Mouse (Mus musculus): ENCODE data around the gene Pm20d1. TPM values are rescaled to one million over a fixed set of nuclear protein-coding genes. Genes with fewer than 3 reads are reported as not detected.

Pm20d1 gene
- polyA plus RNA-seq, 1 experiment from 2014 or later = 1.7 TPM

GRCm38 (mm10) chr1:131828297-131829126, 31.3 kb downstream of the Pm20d1 start:
- Histone ChIP-seq H3K4me2 (peak overlapping the region; percentile 93), H3K27ac (ENCODE audit: poor library complexity, severe bottlenecking) (peak overlapping the region; percentile 83), H3K9ac (peak overlapping the region; percentile 86), H3K27me3 (replicated peaks) (no peaks in the 10 kb centered on the region), H3K36me3 (peaks cover 27% of the 10 kb centered on the region), H3K4me3 (peak overlapping the region; percentile 82), H3K4me1 (replicated peaks) (peaks cover 33% of the 10 kb centered on the region), H3K9me3 (replicated peaks) (no peaks in the 10 kb centered on the region)
- peak; percentile 70 for ATAC-seq (ENCODE audit: insufficient number of reproducible peaks, low FRiP score)
- WGBS = 2% methylated on average over 22 of the region's 22 CpGs

DNA sequence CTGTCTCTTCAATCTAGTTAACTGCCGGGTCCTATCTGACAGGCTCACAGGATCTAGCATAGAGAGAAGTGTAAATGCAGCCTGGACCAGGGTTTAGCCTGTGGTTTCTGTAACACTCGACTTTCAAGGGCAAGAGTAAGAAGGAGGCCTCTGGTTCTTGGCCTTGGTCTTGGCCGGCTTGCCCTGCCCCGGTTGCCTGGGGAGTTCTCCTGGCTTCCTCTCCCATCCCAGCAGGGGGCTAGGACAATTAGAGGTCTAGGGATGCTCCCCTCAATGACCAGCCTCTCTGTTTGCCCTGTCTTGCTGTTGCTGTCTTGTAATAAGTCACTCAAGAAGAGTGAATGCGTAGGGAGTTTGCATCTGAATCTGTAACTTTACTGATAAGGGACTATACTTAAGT, 32.1 kb downstream of the Pm20d1 start:
- Histone ChIP-seq H3K4me3 (peak overlapping the region; percentile 82), H3K4me1 (replicated peaks) (peaks cover 33% of the 10 kb centered on the region)
- ATAC-seq (ENCODE audit: insufficient number of reproducible peaks, low FRiP score) = no peak

DNA sequence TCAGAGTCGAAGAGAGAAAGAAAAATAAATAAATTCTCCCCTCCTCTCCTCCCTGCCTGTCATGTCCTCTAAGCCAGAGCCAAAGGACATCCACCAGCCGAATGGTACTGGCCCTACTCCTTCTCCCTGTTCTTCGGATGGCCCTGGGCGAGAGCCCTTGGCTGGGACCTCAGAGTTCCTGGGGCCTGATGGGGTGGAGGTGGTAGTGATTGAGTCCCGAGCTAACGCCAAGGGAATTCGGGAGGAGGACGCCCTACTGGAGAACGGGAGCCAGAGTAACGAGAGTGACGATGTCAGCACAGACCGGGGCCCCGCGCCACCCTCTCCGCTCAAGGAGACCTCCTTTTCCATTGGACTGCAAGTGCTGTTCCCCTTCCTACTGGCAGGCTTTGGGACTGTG, 33.4 kb downstream of the Pm20d1 start:
- H3K4me3 ChIP-seq = no peak overlapping the region
- no peaks in the 10 kb centered on the region for H3K27me3 ChIP-seq (replicated peaks)
- H3K4me2 ChIP-seq = no peak overlapping the region
- no peak overlapping the region for H3K27ac ChIP-seq (ENCODE audit: poor library complexity, severe bottlenecking)
- no peaks in the 10 kb centered on the region for H3K9me3 ChIP-seq (replicated peaks)
- WGBS = 83% methylated on average over 15 of the region's 15 CpGs
- H3K9ac ChIP-seq = no peak overlapping the region
- H3K4me1 ChIP-seq (replicated peaks) = peaks cover 33% of the 10 kb centered on the region
- peaks cover 38% of the 10 kb centered on the region for H3K36me3 ChIP-seq
- no peak for ATAC-seq (ENCODE audit: insufficient number of reproducible peaks, low FRiP score)

More for the DNA sequence above, 32.1 kb downstream of the Pm20d1 start:
- H3K27me3 ChIP-seq (replicated peaks) = no peaks in the 10 kb centered on the region
- peaks cover 33% of the 10 kb centered on the region for H3K36me3 ChIP-seq
- H3K27ac ChIP-seq (ENCODE audit: poor library complexity, severe bottlenecking) = no peak overlapping the region
- WGBS = 45% methylated on average over 5 of the region's 5 CpGs
- H3K4me2 ChIP-seq = peak overlapping the region; percentile 93
- H3K9me3 ChIP-seq (replicated peaks) = no peaks in the 10 kb centered on the region
- peak overlapping the region; percentile 57; the same call in 1 of the 2 replicates for H3K9ac ChIP-seq

DNA sequence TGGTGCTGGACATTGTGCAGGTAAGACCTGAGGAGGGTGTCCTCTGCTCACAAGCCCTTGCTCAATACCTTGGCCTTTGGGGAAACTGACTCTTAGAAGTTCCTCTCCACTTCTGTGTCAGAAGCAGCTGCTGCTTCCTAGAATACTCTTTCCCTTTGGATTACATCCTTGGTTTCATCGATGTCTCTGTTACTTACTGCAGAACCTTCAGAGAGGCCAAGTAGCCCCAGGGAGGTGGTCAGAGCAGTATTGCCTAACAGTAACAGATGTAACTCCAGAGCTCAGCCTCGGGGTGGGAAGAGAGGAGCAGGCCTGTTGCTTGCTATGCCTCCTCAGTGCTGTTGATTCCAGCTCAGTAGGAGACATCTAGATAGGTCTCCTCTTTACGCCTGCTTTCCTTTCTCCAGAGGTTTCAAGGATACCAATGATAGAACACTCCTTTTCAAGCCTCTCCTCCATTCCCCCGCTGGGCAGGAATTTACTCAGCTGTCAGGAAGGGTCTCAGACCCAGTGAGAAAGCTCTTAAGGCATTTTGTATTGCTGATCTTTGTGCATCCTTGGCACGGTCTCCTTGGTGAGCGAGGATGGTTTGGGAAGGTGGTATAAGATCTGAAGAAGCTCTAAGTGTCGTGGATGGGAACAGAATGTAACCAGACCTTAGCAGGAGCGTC, 33.9 kb downstream of the Pm20d1 start:
- 76% methylated on average over 8 of the region's 8 CpGs for WGBS
- Histone ChIP-seq H3K9me3 (replicated peaks) (no peaks in the 10 kb centered on the region), H3K4me2 (no peak overlapping the region), H3K27me3 (replicated peaks) (no peaks in the 10 kb centered on the region), H3K9ac (no peak overlapping the region), H3K36me3 (peaks cover 44% of the 10 kb centered on the region), H3K4me1 (replicated peaks) (peaks cover 33% of the 10 kb centered on the region), H3K4me3 (no peak overlapping the region), H3K27ac (ENCODE audit: poor library complexity, severe bottlenecking) (no peak overlapping the region)
- no peak for ATAC-seq (ENCODE audit: insufficient number of reproducible peaks, low FRiP score)

DNA sequence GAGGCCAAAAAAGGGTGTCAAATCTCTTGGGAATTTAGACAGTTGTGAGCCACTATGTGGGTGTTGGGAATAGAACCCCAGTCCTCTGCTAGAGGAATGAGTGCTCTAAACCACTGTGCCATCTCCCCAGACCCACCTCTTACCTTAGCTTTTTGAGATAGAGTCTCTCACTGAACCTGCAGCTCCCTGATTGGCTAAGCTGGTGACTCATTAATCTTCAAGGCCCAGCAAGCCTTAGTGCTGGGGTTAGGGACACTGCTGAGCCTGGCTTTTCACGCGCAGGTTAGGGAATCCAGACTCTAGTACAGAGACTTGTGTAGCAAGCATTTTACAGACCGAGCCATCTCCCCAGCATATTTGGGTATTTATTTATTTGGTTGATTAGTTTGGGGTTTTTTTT, 39.9 kb downstream of the Pm20d1 start:
- 74% methylated on average over 3 of the region's 3 CpGs for WGBS
- Histone ChIP-seq H3K4me3 (no peak overlapping the region), H3K9ac (no peak overlapping the region), H3K4me2 (no peak overlapping the region), H3K9me3 (replicated peaks) (no peaks in the 10 kb centered on the region), H3K36me3 (peaks cover 58% of the 10 kb centered on the region), H3K27ac (ENCODE audit: poor library complexity, severe bottlenecking) (no peak overlapping the region), H3K27me3 (replicated peaks) (no peaks in the 10 kb centered on the region), H3K4me1 (replicated peaks) (0 out of 2 replicates have a peak, but pooled peaks cover 18% of the 10 kb centered on the region)
- no peak for ATAC-seq (ENCODE audit: insufficient number of reproducible peaks, low FRiP score)

DNA sequence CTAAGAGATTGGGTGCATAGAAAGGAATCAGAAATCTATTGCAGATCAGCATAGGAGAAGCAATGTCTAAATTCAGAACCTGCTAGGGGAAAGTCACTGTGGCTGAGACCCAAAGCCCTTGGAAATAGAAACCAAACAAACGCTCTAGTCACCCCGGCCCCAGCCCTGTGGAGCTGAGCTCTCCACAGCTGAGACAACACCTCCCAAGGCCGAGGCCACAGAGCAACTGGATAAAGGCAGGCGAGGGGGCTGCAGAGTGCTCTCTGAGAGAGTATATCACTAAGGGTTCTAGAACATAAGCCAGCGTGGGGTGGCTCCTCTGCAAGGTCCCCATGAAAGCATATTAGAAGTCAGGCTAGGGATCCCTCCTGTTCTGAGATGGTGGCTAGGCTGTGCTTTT, 41.4 kb downstream of the Pm20d1 start:
- Histone ChIP-seq H3K4me2 (no peak overlapping the region), H3K4me3 (no peak overlapping the region), H3K27ac (ENCODE audit: poor library complexity, severe bottlenecking) (no peak overlapping the region), H3K27me3 (replicated peaks) (no peaks in the 10 kb centered on the region), H3K4me1 (replicated peaks) (0 out of 2 replicates have a peak, but pooled peaks cover 8% of the 10 kb centered on the region), H3K9me3 (replicated peaks) (no peaks in the 10 kb centered on the region), H3K36me3 (peaks cover 65% of the 10 kb centered on the region), H3K9ac (no peak overlapping the region)
- ATAC-seq (ENCODE audit: insufficient number of reproducible peaks, low FRiP score) = no peak
- WGBS = 63% methylated on average over 5 of the region's 5 CpGs

- WGBS = 36% methylated on average over 2 of the region's 2 CpGs
- H3K4me3 ChIP-seq = no peak overlapping the region
- no peak overlapping the region for H3K9ac ChIP-seq
- no peaks in the 10 kb centered on the region for H3K27me3 ChIP-seq (replicated peaks)
- peaks cover 66% of the 10 kb centered on the region for H3K36me3 ChIP-seq
- H3K4me2 ChIP-seq = no peak overlapping the region
- ATAC-seq (ENCODE audit: insufficient number of reproducible peaks, low FRiP score) = no peak
- H3K4me1 ChIP-seq (replicated peaks) = 0 out of 2 replicates have a peak, but pooled peaks cover 3% of the 10 kb centered on the region
- H3K9me3 ChIP-seq (replicated peaks) = no peaks in the 10 kb centered on the region
- H3K27ac ChIP-seq (ENCODE audit: poor library complexity, severe bottlenecking) = no peak overlapping the region
Observed at GRCm38 (mm10) chr1:131839279-131839678, 42.1 kb downstream of the Pm20d1 start.

- ATAC-seq (ENCODE audit: insufficient number of reproducible peaks, low FRiP score) = no peak
- Histone ChIP-seq H3K9ac (0 out of 2 replicates have a peak overlapping the region, but pooled peaks have one; percentile 13), H3K27ac (ENCODE audit: poor library complexity, severe bottlenecking) (no peak overlapping the region), H3K36me3 (peaks cover 81% of the 10 kb centered on the region), H3K4me3 (no peak overlapping the region), H3K4me1 (replicated peaks) (0 out of 2 replicates have a peak, but pooled peaks cover 3% of the 10 kb centered on the region), H3K27me3 (replicated peaks) (no peaks in the 10 kb centered on the region), H3K4me2 (no peak overlapping the region), H3K9me3 (replicated peaks) (no peaks in the 10 kb centered on the region)
- 74% methylated on average over 4 of the region's 4 CpGs for WGBS
Observed at GRCm38 (mm10) chr1:131842221-131842620, 45.0 kb downstream of the Pm20d1 start.

- Histone ChIP-seq H3K4me1 (replicated peaks) (0 out of 2 replicates have a peak, but pooled peaks cover 3% of the 10 kb centered on the region), H3K36me3 (peaks cover 88% of the 10 kb centered on the region)
- ATAC-seq (ENCODE audit: insufficient number of reproducible peaks, low FRiP score) = no peak
Observed at GRCm38 (mm10) chr1:131843758-131844157, 46.6 kb downstream of the Pm20d1 start.

DNA sequence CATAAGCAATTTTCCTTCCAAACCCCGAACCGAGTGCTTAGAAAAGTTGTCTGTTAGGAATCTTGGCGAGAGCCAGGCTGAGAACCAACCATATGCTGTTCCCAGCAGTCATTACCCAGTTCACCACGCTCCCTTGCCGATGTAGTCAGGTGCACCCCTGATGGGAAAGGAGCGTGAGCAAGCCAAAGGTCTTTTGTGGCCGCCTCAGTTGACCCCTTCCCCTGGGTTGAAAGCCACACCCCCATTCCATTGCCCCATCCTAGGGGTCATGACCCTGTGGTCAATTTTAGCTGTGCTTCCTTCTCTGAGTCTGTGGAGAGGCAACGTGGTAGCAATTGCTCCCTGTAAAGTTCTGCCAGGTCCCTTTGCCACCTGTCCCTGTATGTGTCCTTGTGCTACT, 47.7 kb downstream of the Pm20d1 start:
- Histone ChIP-seq H3K27me3 (replicated peaks) (no peaks in the 10 kb centered on the region), H3K27ac (ENCODE audit: poor library complexity, severe bottlenecking) (no peak overlapping the region), H3K36me3 (peaks cover 77% of the 10 kb centered on the region), H3K4me2 (no peak overlapping the region), H3K4me3 (no peak overlapping the region), H3K9ac (no peak overlapping the region), H3K9me3 (replicated peaks) (no peaks in the 10 kb centered on the region), H3K4me1 (replicated peaks) (0 out of 2 replicates have a peak, but pooled peaks cover 3% of the 10 kb centered on the region)
- 79% methylated on average over 8 of the region's 8 CpGs for WGBS
- ATAC-seq (ENCODE audit: insufficient number of reproducible peaks, low FRiP score) = no peak

More at GRCm38 (mm10) chr1:131843758-131844157, 46.6 kb downstream of the Pm20d1 start:
- Histone ChIP-seq H3K9ac (no peak overlapping the region), H3K27me3 (replicated peaks) (no peaks in the 10 kb centered on the region), H3K9me3 (replicated peaks) (no peaks in the 10 kb centered on the region), H3K4me2 (no peak overlapping the region), H3K27ac (ENCODE audit: poor library complexity, severe bottlenecking) (no peak overlapping the region), H3K4me3 (no peak overlapping the region)
- 91% methylated on average over 10 of the region's 10 CpGs for WGBS

DNA sequence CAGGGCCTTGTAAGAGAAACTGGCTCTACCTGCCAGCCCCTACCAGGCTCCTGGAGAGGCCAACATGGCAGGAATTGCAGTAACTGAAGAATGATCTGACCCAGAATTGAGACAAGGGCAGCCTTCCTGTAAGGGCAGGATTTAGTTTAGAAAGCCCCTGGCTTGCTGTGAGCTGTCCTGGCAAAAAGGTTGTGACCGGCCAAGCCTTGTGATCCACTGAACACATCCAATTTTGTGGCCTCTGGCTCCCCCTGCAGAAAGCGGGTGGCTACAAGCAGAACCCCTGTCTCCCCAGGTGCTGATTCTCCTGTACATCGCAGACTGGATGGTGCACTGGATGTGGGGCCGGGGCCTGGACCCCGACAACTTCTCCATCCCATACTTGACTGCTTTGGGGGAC, 49.1 kb downstream of the Pm20d1 start:
- Histone ChIP-seq H3K4me2 (no peak overlapping the region), H3K27me3 (replicated peaks) (no peaks in the 10 kb centered on the region), H3K9ac (no peak overlapping the region), H3K27ac (ENCODE audit: poor library complexity, severe bottlenecking) (no peak overlapping the region), H3K4me1 (replicated peaks) (0 out of 2 replicates have a peak, but pooled peaks cover 3% of the 10 kb centered on the region), H3K4me3 (no peak overlapping the region), H3K9me3 (replicated peaks) (no peaks in the 10 kb centered on the region), H3K36me3 (peaks cover 63% of the 10 kb centered on the region)
- WGBS = 65% methylated on average over 5 of the region's 5 CpGs
- no peak for ATAC-seq (ENCODE audit: insufficient number of reproducible peaks, low FRiP score)

Data from heart, embryonic 12.5 days (tissue).